Mouse (Mus musculus) lung, postnatal 0 days (tissue): ENCODE measurements around the gene Elk4. TPM values are rescaled to one million over a fixed set of nuclear protein-coding genes. Genes with fewer than 3 reads are reported as not detected.

Experiments
- ATAC-seq: fragments of 200-750 bp; cut with Nextera tagmentation; 2 replicates; pipeline ENCODE4 v1.8.0; 2017; ENCODE audit warnings: moderate library complexity
- DNase-seq: peaks from one replicate; pipeline ENCODE4 v3.0.0-alpha.2; 2016; ENCODE audit warnings: low spot score
- H3K27ac ChIP-seq: fragments of 300-500 bp; sonication (generic); 2 replicates; pipeline ENCODE4 v1.5.1; 2014; ENCODE audit warnings: antibody characterized with exemption, mild to moderate bottlenecking, low read length, mixed read lengths
- H3K27me3 ChIP-seq: fragments of 300-500 bp; sonication (generic); replicated peaks from 2 replicates; pipeline ENCODE4 v1.6.1; 2014; ENCODE audit warnings: low read length, mixed read lengths; ENCODE audit not compliant: insufficient read depth
- H3K36me3 ChIP-seq: fragments of 300-500 bp; sonication (generic); 2 replicates; pipeline ENCODE4 v1.6.1; 2014; ENCODE audit warnings: low read length, mixed read lengths; ENCODE audit not compliant: insufficient read depth
- H3K4me1 ChIP-seq: fragments of 300-500 bp; sonication (generic); 2 replicates; pipeline ENCODE4 v1.6.1; 2014; ENCODE audit warnings: antibody characterized with exemption, low read depth, low read length, mixed read lengths; ENCODE audit not compliant: insufficient read depth
- H3K4me2 ChIP-seq: fragments of 300-500 bp; sonication (generic); replicated peaks from 2 replicates; pipeline ENCODE4 v1.6.1; 2014; ENCODE audit warnings: low read depth, mild to moderate bottlenecking, low read length, moderate library complexity, mixed read lengths
- H3K4me3 ChIP-seq: fragments of 300-500 bp; sonication (generic); 2 replicates; pipeline ENCODE4 v1.5.1; 2014; ENCODE audit warnings: low read depth, low read length
- H3K9ac ChIP-seq: fragments of 300-500 bp; sonication (generic); replicated peaks from 2 replicates; pipeline ENCODE4 v1.6.1; 2014; ENCODE audit warnings: low read depth, mild to moderate bottlenecking
- H3K9me3 ChIP-seq: fragments of 300-500 bp; sonication (generic); 2 replicates; pipeline ENCODE4 v1.6.1; 2016; ENCODE audit warnings: low read length, mixed read lengths
- CTCF ChIP-seq: IDR thresholded peaks from 2 replicates; pipeline ENCODE4 v1.5.1; 2016; ENCODE audit warnings: antibody characterized with exemption, mild to moderate bottlenecking
- EP300 ChIP-seq: IDR thresholded peaks from 2 replicates; pipeline ENCODE4 v1.6.1; 2016; ENCODE audit warnings: antibody characterized with exemption, mild to moderate bottlenecking, control low read depth
- WGBS: fragments of 180-500 bp; shearing (Covaris S2); extraction: QIAGEN DNeasy Blood & Tissue Kit; methylation state at CpG from one replicate; pipeline ENCODE4 v1.1.7; 2014; 5-methylcytosine and 5-hydroxymethylcytosine counted together
- polyA plus RNA-seq: library from polyadenylated mRNA; unstranded; fragments of >200 nt; fragmentation: Nextera tagmentation; extraction: Ambion mirVana; gene quantifications from 2 replicates; pipeline ENCODE4 v1.2.1, GENCODE M21; 2015

The Elk4 gene
- polyA plus RNA-seq, 1 experiment from 2014 or later, result 26.3 TPM

DNA sequence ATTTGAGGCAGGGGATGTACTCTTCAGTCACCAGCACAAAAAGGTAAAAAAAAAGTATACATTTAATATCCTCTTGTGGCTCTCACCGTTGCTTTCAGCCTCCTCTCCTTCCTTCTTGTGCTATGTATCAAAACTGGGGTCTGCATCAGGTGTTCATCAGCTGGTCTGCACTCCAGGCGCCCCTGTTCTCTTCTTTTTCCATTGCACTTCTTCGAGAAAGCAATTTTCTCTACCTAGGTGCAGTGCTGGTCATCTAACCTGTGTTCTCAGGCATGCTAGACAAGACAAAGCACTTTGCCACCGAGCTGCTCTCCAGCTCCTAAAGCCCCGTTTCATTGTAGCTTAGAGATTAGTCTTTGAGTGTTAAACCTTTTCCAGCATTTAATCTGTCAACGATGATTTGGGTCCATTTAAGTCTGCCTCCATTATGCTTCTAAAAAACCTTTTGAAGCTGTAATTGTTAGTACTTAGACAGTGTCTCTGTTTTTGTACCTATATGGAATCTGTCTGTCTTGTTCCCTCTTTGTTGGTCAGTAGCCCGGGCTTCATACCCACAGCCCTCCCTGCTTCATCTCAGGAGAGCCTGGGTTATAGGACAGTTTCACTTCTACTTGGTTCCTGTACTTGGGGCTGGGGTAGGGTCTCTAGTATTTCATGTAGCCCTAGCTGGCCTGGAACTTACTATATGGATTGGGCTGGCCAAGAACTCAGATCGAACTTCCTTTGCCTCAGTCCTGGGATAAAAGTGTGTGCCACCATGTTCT lies 1.7 kb downstream of the Elk4 start:
- Histone ChIP-seq H3K4me2 (peak overlapping the region; percentile 77), H3K36me3 (no peaks in the 10 kb centered on the region)
- WGBS, result 24% methylated on average over 8 of the region's 8 CpGs

DNA sequence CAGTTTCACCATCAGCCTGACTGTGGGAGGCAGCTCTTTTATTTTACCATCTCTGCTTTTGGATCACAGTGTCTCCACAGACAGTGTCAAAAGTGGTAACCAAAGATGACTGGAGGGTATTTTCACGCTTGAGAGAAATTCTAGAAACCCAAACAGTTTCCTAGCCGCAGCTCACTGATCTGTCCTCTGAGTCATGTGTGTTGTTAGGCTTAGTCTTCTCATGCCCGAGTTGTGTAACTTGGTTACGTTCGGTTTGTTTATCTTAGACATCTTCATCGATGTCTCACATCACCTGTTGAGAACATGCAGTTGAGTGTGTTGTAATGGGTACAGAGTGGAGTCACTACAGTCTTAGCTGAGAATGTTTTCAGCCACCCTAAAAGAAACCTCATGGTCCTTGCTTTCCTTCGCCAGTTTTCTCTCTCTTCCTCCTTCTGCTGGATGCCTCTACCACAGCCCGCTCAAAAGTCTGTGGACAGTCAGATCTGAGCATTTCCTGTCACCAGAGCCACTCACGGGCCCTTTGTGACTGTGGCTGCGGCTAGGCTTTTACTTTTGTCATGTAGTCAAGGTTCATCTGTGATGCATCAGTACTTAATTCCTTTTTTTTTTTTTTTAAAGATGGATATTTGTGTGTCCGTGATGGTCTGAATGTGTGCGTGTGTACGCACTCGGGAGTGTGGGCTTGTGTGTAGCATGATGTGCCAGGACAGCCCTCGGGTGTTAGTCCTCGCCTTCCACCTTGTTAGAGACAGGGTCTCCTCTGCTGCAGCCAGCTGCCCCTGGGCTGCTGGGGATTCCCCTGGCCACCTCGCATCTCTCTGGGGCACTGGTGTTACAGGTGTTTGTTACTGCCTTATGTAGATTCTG lies 3.5 kb downstream of the Elk4 start:
- H3K9ac ChIP-seq, result no peak overlapping the region
- H3K4me1 ChIP-seq, result peaks cover 13% of the 10 kb centered on the region; the same call in 1 of the 2 replicates
- H3K9me3 ChIP-seq, result no peaks in the 10 kb centered on the region
- H3K36me3 ChIP-seq, result peaks cover 5% of the 10 kb centered on the region; the same call in 1 of the 2 replicates
- peak overlapping the region; percentile 3; the same call in 1 of the 2 replicates for H3K4me2 ChIP-seq
- TF ChIP-seq EP300, result 0 out of 2 replicates have a peak, but pooled peaks have one; percentile 37
- no peak for TF ChIP-seq CTCF
- no peak for ATAC-seq
- peak; percentile 48 for DNase-seq
- 61% methylated on average over 17 of the region's 17 CpGs for WGBS
- H3K27ac ChIP-seq, result peak overlapping the region; percentile 47; the same call in 1 of the 2 replicates
- no peaks in the 10 kb centered on the region for H3K27me3 ChIP-seq
- H3K4me3 ChIP-seq, result no peak overlapping the region

More for the DNA sequence above, 1.7 kb downstream of the Elk4 start:
- H3K4me1 ChIP-seq, result peaks cover 13% of the 10 kb centered on the region; the same call in 1 of the 2 replicates
- DNase-seq (no peak), ATAC-seq (no peak)
- peak overlapping the region; percentile 94 for H3K9ac ChIP-seq
- H3K4me3 ChIP-seq, result peak overlapping the region; percentile 90
- H3K9me3 ChIP-seq, result no peaks in the 10 kb centered on the region
- no peaks in the 10 kb centered on the region for H3K27me3 ChIP-seq
- TF ChIP-seq CTCF (no peak), EP300 (no peak)
- H3K27ac ChIP-seq, result peak overlapping the region; percentile 100

DNA sequence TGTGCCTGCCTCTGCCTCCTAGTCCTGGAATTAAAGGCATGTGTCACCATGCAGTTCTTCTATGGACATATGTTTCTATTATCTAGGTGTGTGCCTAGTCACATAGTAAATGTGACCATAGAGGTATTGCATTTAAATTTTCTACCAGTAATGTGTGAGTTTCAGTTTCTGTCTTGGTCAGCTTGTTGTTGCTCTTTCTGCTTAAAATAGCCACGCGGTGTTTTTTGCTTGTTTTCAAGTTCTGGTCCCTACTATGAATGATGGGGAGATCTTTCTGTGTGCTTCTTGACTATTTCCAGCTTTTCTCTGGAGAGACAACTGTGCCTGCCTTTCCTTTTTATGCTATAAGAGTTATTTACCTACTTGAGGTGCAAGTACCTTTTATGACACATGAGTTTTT lies 4.4 kb downstream of the Elk4 start:
- Histone ChIP-seq H3K4me3 (no peak overlapping the region), H3K9ac (no peak overlapping the region), H3K9me3 (no peaks in the 10 kb centered on the region), H3K4me2 (no peak overlapping the region), H3K4me1 (peaks cover 13% of the 10 kb centered on the region; the same call in 1 of the 2 replicates), H3K27ac (no peak overlapping the region), H3K36me3 (peaks cover 5% of the 10 kb centered on the region; the same call in 1 of the 2 replicates), H3K27me3 (no peaks in the 10 kb centered on the region)
- TF ChIP-seq CTCF (no peak), EP300 (no peak)
- ATAC-seq (no peak), DNase-seq (no peak)
- WGBS, result 59% methylated on average over 2 of the region's 2 CpGs

DNA sequence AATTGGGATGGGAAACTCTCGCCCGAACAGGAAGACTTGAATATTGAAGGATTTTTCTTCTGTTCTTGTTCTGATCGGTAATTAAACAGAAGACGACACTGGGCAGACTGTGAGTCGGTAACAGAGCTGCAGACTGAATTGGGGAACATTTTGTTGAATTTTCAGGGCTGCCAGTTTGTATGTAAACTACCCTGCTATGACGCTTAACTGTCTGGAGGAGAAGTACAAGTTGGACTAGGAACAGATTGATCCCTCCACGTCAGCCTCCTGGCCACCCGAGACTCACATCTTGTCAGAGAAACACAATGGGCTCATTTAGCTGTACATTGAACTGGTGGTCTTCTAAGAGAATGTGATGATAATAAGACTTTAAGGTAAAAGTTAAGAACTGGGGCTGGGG lies 5.5 kb downstream of the Elk4 start:
- no peak for TF ChIP-seq EP300
- no peak for TF ChIP-seq CTCF
- Histone ChIP-seq H3K27ac (no peak overlapping the region), H3K36me3 (peaks cover 13% of the 10 kb centered on the region; the same call in 1 of the 2 replicates), H3K4me3 (no peak overlapping the region), H3K4me1 (peaks cover 13% of the 10 kb centered on the region; the same call in 1 of the 2 replicates), H3K27me3 (no peaks in the 10 kb centered on the region), H3K9ac (no peak overlapping the region), H3K4me2 (no peak overlapping the region), H3K9me3 (no peaks in the 10 kb centered on the region)
- no peak for DNase-seq
- no peak for ATAC-seq
- WGBS, result 70% methylated on average over 8 of the region's 8 CpGs

DNA sequence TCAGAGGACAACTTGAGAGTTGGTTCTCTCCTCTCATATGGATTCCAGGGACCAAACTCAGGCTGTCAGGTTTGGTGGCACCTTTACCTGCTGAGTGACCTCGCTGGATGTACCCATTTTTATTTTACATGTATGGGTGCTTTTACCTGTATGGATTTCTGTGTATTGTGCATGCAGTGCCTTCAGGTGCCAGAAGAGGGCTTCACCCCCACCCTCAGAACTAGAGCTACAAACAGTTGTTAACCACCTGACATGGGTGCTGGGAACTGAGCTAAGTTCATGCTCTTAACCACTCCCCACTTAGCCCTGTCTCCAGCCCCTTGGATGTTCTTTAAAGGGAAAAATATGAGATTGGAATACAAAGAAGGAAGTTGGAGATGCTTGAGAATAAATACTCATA lies 7.4 kb downstream of the Elk4 start:
- H3K4me3 ChIP-seq, result no peak overlapping the region
- H3K9ac ChIP-seq, result no peak overlapping the region
- no peak overlapping the region for H3K4me2 ChIP-seq
- H3K4me1 ChIP-seq, result peaks cover 7% of the 10 kb centered on the region; the same call in 1 of the 2 replicates
- TF ChIP-seq CTCF (peak; percentile 44), EP300 (no peak)
- no peak for ATAC-seq
- 83% methylated on average over 1 of the region's 1 CpGs for WGBS
- no peak for DNase-seq
- no peaks in the 10 kb centered on the region for H3K27me3 ChIP-seq
- no peak overlapping the region for H3K27ac ChIP-seq
- H3K36me3 ChIP-seq, result peaks cover 18% of the 10 kb centered on the region; the same call in 1 of the 2 replicates
- no peaks in the 10 kb centered on the region for H3K9me3 ChIP-seq

DNA sequence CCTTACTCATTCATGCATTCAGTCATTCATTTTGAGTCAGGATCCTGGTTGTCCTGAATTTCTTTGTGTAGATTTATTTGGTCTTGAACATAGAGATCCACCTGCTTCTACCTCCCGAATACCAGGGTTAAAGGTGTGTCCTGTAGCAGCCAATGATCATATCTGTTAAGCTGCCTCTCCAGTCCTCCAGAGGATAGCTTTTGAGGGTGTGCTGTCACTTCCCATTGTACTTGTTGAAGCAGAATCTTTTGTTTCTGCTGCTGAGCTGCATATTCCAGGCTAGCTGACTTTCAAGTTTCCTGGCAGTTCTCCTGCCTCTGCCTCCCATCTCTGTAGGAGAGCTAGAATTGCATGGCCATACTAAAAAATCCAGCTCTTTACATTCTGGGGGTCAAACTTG lies 9.3 kb downstream of the Elk4 start:
- Histone ChIP-seq H3K9ac (no peak overlapping the region), H3K9me3 (no peaks in the 10 kb centered on the region), H3K27ac (no peak overlapping the region), H3K27me3 (no peaks in the 10 kb centered on the region), H3K4me3 (no peak overlapping the region), H3K4me1 (no peaks in the 10 kb centered on the region), H3K4me2 (no peak overlapping the region), H3K36me3 (peaks cover 29% of the 10 kb centered on the region)
- ATAC-seq (no peak), DNase-seq (no peak)
- WGBS, result 92% methylated on average over 1 of the region's 1 CpGs
- TF ChIP-seq CTCF, result no peak
- no peak for TF ChIP-seq EP300
